Mouse (Mus musculus) brain, embryonic 14.5 days (tissue): ENCODE measurements around the gene 1700025G04Rik. TPM values are rescaled to one million over a fixed set of nuclear protein-coding genes. Genes with fewer than 3 reads are reported as not detected.
A peak's percentile ranks its signal among the peaks of the same experiment; 100 is the strongest.

Experiments used
- DNase-seq: peaks from one replicate; pipeline ENCODE4 v3.0.0-alpha.2; 2011; ENCODE audit warnings: low read depth
- CTCF ChIP-seq: fragments of 200-500 bp; IDR thresholded peaks from 2 replicates; pipeline ENCODE4 v1.5.1; 2012; ENCODE audit warnings: inconsistent platforms, mild to moderate bottlenecking, moderate library complexity, borderline replicate concordance; ENCODE audit not compliant: insufficient read depth, insufficient read length; ENCODE audit errors: extremely low read depth
- POLR2A ChIP-seq: fragments of 200-500 bp; IDR thresholded peaks from 2 replicates; pipeline ENCODE4 v1.6.1; 2012; ENCODE audit warnings: mild to moderate bottlenecking, inconsistent platforms, borderline replicate concordance; ENCODE audit not compliant: poor library complexity, insufficient read depth, insufficient read length, severe bottlenecking; ENCODE audit errors: extremely low read depth
- polyA plus RNA-seq: library from polyadenylated mRNA; depleted of rRNA; stranded (reverse); fragments of >200 nt; gene quantifications from 2 replicates; pipeline ENCODE4 v1.2.3, GENCODE M21; 2012; rRNA removed

The 1700025G04Rik gene
- polyA plus RNA-seq, result 20.4 and 26.3 TPM in 2 replicates

- peak; percentile 65 for TF ChIP-seq POLR2A
- TF ChIP-seq CTCF, result no peak
- peak; percentile 96 for DNase-seq
Observed at GRCm38 (mm10) chr1:152090018-152090553, at the start of gene 1700025G04Rik. Gene 1700025G04Rik, minus strand, starts transcription at chr1:152090125.

GRCm38 (mm10) chr1:152139496-152139895, 49.6 kb upstream of the 1700025G04Rik start:
- TF ChIP-seq POLR2A, result no peak
- TF ChIP-seq CTCF, result no peak

GRCm38 (mm10) chr1:152130029-152130727, 40.3 kb upstream of the 1700025G04Rik start:
- DNase-seq, result peak; percentile 81
- no peak for TF ChIP-seq POLR2A
- TF ChIP-seq CTCF, result no peak

More at GRCm38 (mm10) chr1:152139496-152139895, 49.6 kb upstream of the 1700025G04Rik start:
- DNase-seq, result no peak

- DNase-seq, result no peak
Observed at GRCm38 (mm10) chr1:152125451-152125850, 35.5 kb upstream of the 1700025G04Rik start.

GRCm38 (mm10) chr1:152110123-152110522, 20.2 kb upstream of the 1700025G04Rik start:
- DNase-seq, result no peak
- no peak for TF ChIP-seq POLR2A
- TF ChIP-seq CTCF, result no peak

More at GRCm38 (mm10) chr1:152125451-152125850, 35.5 kb upstream of the 1700025G04Rik start:
- TF ChIP-seq CTCF (no peak), POLR2A (no peak)

- no peak for TF ChIP-seq POLR2A
- no peak for TF ChIP-seq CTCF
- DNase-seq, result no peak
Observed at GRCm38 (mm10) chr1:152106136-152106535, 16.2 kb upstream of the 1700025G04Rik start.

- no peak for DNase-seq
- TF ChIP-seq POLR2A, result no peak
- TF ChIP-seq CTCF, result no peak
Observed at GRCm38 (mm10) chr1:152105246-152105645, 15.3 kb upstream of the 1700025G04Rik start.

GRCm38 (mm10) chr1:152101746-152102145, 11.8 kb upstream of the 1700025G04Rik start:
- TF ChIP-seq POLR2A, result no peak
- TF ChIP-seq CTCF, result no peak
- DNase-seq, result peak; percentile 32

GRCm38 (mm10) chr1:152096045-152096444, 6.1 kb upstream of the 1700025G04Rik start:
- DNase-seq, result no peak
- no peak for TF ChIP-seq CTCF
- TF ChIP-seq POLR2A, result no peak

GRCm38 (mm10) chr1:152090564-152091545, 930 bp upstream of the 1700025G04Rik start:
- TF ChIP-seq CTCF (no peak), POLR2A (0 out of 2 replicates have a peak, but pooled peaks have one; percentile 9)

GRCm38 (mm10) chr1:152089526-152089925, 399 bp downstream of the 1700025G04Rik start:
- DNase-seq, result peak; percentile 81
- TF ChIP-seq POLR2A (no peak), CTCF (no peak)

More at GRCm38 (mm10) chr1:152090564-152091545, 930 bp upstream of the 1700025G04Rik start:
- peak; percentile 88 for DNase-seq
